Mouse (Mus musculus) C2C12 (cell line): Measurements from ENCODE around the gene Atf3. TPM values are rescaled to one million over a fixed set of nuclear protein-coding genes. Genes with fewer than 3 reads are reported as not detected.

Source experiments
- H3K27me3 ChIP-seq: one replicate; pipeline ENCODE4 v1.6.1; 2011; ENCODE audit not compliant: control insufficient read depth, insufficient read depth, insufficient read length
- H3K36me3 ChIP-seq: one replicate; pipeline ENCODE4 v1.6.1; 2011; ENCODE audit not compliant: control insufficient read depth, insufficient read depth
- H3K4me3 ChIP-seq: one replicate; pipeline ENCODE4 v1.5.1; 2011; ENCODE audit warnings: mild to moderate bottlenecking, control low read depth; ENCODE audit not compliant: poor library complexity, insufficient read depth, severe bottlenecking
- H3K79me2 ChIP-seq: one replicate; pipeline ENCODE4 v1.6.1; 2011; ENCODE audit not compliant: control insufficient read depth, insufficient read depth
- H3K79me3 ChIP-seq: one replicate; pipeline ENCODE4 v1.6.1; 2011; ENCODE audit warnings: low read depth, control low read depth
- H3ac ChIP-seq: one replicate; pipeline ENCODE3; 2011; ENCODE audit warnings: low read depth; ENCODE audit not compliant: control insufficient read depth, insufficient read length
- CEBPB ChIP-seq: IDR thresholded peaks from one replicate; pipeline ENCODE4 v1.6.1; 2011; ENCODE audit warnings: low read depth, mild to moderate bottlenecking, control low read depth, moderate library complexity
- CTCF ChIP-seq: IDR thresholded peaks from one replicate; pipeline ENCODE4 v1.5.1; 2011; ENCODE audit not compliant: control insufficient read depth, insufficient read depth, insufficient read length
- FOSL1 ChIP-seq: IDR thresholded peaks from one replicate; pipeline ENCODE4 v1.8.0; 2011; ENCODE audit warnings: mild to moderate bottlenecking, low read length; ENCODE audit not compliant: poor library complexity, insufficient read depth, severe bottlenecking
- MAX ChIP-seq: IDR thresholded peaks from one replicate; pipeline ENCODE4 v1.6.1; 2011; ENCODE audit warnings: mild to moderate bottlenecking, control low read depth
- MYOD1 ChIP-seq: IDR thresholded peaks from one replicate; pipeline ENCODE4 v1.6.1; 2011; ENCODE audit warnings: low read depth; ENCODE audit not compliant: control insufficient read depth, insufficient read length
- MYOG ChIP-seq: IDR thresholded peaks from one replicate; pipeline ENCODE4 v1.6.1; 2011; ENCODE audit not compliant: control insufficient read depth, insufficient read length; ENCODE audit errors: extremely low read depth
- USF1 ChIP-seq: IDR thresholded peaks from one replicate; pipeline ENCODE4 v1.6.1; 2011; ENCODE audit warnings: low read depth, mild to moderate bottlenecking, control low read depth, moderate library complexity
- polyA plus RNA-seq: library from polyadenylated mRNA; unstranded; fragments of >200 nt; fragmentation: generic; extraction: Trizol; gene quantifications from one replicate; pipeline ENCODE4 v1.2.1, GENCODE M21; 2012; ENCODE audit warnings: missing spikeins

Atf3 gene
- polyA plus RNA-seq, 1 experiment, result 1.4 TPM

DNA sequence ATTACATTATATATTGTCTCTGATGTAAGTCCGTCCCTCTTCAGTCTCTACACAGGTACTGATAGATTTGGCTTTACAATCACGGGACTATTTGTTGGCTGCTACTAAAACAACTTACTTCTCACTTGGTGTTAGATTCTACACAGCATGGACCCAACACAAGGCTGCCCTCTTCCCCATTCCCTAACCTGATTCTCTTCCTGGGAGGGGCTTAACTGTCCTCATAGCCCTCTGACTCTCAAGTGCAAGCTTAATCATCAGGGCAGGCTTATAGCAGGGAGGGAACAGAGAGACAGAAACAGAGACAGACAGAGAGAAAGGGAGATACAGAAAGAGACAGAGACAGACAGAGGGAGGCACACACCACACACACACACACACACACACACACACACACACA lies 86.1 kb downstream of the Atf3 start:
- Histone ChIP-seq H3K36me3 (no peaks in the 10 kb centered on the region), H3ac (no peak overlapping the region), H3K4me3 (no peak overlapping the region), H3K79me2 (no peaks in the 10 kb centered on the region), H3K27me3 (peaks cover 32% of the 10 kb centered on the region), H3K79me3 (no peaks in the 10 kb centered on the region)
- TF ChIP-seq USF1, result no peak
- TF ChIP-seq MYOG, result no peak
- no peak for TF ChIP-seq MAX
- TF ChIP-seq CEBPB, result no peak

DNA sequence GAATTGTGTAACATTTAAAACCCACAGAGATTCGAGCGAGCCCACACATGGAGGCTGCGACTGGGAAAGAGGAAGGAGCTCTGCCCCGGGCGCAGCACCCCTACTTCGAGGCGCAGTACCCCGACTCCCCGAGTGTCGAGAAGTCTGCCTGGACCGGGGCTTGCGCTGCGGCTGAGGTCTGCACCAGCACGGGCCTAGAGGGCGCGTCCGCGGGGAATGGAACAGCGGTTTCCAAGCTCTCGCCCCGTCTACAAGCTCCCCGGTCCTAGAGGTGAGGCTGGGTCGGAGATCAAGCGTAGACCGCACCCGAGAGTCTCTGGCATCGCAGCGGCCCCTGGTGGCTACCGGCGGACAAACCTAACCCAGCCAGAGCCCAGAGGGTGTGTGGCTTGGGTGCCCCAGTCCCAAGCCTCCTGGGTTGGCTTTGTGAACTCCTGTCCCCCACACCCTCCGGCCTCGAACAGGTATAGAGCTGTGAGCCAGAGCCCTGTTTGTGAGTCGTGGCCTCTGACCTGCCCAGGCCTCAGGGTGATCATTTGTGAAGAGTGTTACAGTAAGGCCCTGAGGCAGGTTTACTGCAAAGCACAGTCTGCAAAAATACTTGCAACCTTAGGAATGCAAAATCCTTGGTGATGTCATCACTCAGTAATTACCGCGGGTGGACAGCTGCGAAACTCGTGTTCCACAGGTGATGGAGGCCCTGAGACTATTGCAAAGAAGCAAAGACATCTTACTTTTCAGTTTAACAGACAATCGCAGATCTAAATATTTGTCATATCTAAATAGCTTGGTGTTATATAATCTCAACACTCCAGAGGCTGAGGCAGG lies 91.8 kb downstream of the Atf3 start:
- Histone ChIP-seq H3K27me3 (no peaks in the 10 kb centered on the region), H3K79me3 (no peaks in the 10 kb centered on the region), H3K4me3 (no peak overlapping the region), H3K36me3 (no peaks in the 10 kb centered on the region), H3ac (no peak overlapping the region), H3K79me2 (no peaks in the 10 kb centered on the region)
- TF ChIP-seq MYOG, result no peak
- no peak for TF ChIP-seq MAX
- peak; percentile 46 for TF ChIP-seq CTCF
- TF ChIP-seq MYOD1, result peak; percentile 14
- no peak for TF ChIP-seq CEBPB
- no peak for TF ChIP-seq FOSL1

DNA sequence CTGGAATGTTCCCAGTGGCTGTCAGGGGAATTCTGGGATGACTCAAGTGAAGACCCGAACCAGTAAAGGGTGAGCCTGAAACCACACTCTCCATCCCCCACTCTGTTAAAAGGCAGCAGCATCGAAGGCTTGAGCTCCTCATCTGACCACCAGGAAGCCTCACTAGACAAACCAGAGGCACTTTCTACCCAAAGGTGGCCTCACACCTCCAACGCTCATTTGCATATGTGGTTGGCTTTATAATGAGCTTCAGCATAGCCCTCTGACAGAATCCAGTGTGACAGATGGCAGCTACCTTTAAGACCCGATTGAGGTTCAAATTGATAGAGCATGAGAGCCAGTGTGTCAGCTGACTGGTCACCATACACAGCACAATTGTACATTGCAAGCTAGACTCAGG lies 93.6 kb downstream of the Atf3 start:
- Histone ChIP-seq H3K79me2 (no peaks in the 10 kb centered on the region), H3K4me3 (no peak overlapping the region), H3ac (no peak overlapping the region), H3K36me3 (no peaks in the 10 kb centered on the region), H3K79me3 (no peaks in the 10 kb centered on the region), H3K27me3 (no peaks in the 10 kb centered on the region)
- TF ChIP-seq CEBPB (no peak), FOSL1 (no peak), MYOG (no peak), MYOD1 (no peak), MAX (no peak), CTCF (no peak), USF1 (no peak)

DNA sequence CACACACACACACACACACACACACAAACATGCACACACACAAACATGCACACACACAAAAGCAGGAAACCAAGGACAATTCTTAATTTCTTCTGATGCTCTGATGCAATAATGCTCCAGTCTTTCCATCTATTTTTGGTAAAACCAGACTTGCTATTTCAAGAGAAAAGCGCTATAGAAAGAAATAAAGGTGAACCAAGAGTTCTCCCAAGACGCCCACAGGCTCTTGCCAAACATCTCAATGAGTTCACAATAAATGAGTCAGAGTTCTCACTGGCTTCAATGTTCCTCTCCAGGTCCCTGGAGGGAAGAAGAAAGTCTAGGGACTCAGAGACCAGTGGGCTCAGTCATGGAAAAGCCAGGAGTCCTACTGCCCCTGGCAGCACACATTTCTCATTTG lies 94.1 kb downstream of the Atf3 start:
- Histone ChIP-seq H3K79me2 (no peaks in the 10 kb centered on the region), H3ac (no peak overlapping the region), H3K36me3 (no peaks in the 10 kb centered on the region), H3K4me3 (no peak overlapping the region), H3K27me3 (no peaks in the 10 kb centered on the region), H3K79me3 (no peaks in the 10 kb centered on the region)
- TF ChIP-seq FOSL1, result no peak
- TF ChIP-seq MYOG, result no peak
- TF ChIP-seq USF1, result no peak
- peak; percentile 0 for TF ChIP-seq CEBPB

DNA sequence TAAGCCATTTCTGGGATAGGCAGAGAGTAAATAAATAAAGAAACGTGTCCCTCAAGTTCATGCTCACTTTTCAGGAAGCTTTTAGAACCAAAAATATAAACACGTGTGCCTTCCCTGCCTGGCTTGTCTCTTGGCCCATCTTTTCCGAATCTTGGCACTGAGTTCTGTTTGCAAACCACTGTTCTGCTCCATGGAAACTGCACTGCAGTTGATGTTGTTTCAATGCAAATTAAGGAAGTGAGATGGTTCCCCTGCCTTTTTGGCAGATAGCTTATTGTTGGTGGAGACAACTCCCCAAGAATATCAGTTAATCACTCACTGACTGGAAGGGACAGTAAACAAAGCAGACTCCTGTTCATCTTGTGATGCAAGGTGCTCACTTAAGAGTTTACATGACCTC lies 95.1 kb downstream of the Atf3 start:
- H3K79me2 ChIP-seq, result no peaks in the 10 kb centered on the region
- no peak for TF ChIP-seq USF1
- no peak for TF ChIP-seq CEBPB
- no peaks in the 10 kb centered on the region for H3K79me3 ChIP-seq
- H3K4me3 ChIP-seq, result no peak overlapping the region
- H3ac ChIP-seq, result no peak overlapping the region
- H3K36me3 ChIP-seq, result no peaks in the 10 kb centered on the region
- H3K27me3 ChIP-seq, result no peaks in the 10 kb centered on the region

Other genes starting within 250 kb of the Atf3 start
- gene Vash2, start 238.7 kb downstream of the Atf3 start, polyA plus RNA-seq, result 15.6 TPM
- gene Flvcr1, start 191.9 kb downstream of the Atf3 start, polyA plus RNA-seq, result 7.0 TPM
- not detected for gene Spata45, start 181.4 kb downstream of the Atf3 start, polyA plus RNA-seq
- 6.1 TPM for gene Tatdn3, start 155.1 kb downstream of the Atf3 start, polyA plus RNA-seq
- 9.4 TPM for gene Nsl1, start 155.0 kb downstream of the Atf3 start, polyA plus RNA-seq
- 0.78 TPM for gene Batf3, start 120.2 kb downstream of the Atf3 start, polyA plus RNA-seq
- not detected for gene Fam71a, start 53.2 kb downstream of the Atf3 start, polyA plus RNA-seq
- 98.5 TPM for gene Nenf, start 100.2 kb upstream of the Atf3 start, polyA plus RNA-seq
- 9.8 TPM for gene Tmem206, start 107.9 kb upstream of the Atf3 start, polyA plus RNA-seq
- 21.5 TPM for gene Ppp2r5a, start 185.2 kb upstream of the Atf3 start, polyA plus RNA-seq